In the genomic region with DNA sequence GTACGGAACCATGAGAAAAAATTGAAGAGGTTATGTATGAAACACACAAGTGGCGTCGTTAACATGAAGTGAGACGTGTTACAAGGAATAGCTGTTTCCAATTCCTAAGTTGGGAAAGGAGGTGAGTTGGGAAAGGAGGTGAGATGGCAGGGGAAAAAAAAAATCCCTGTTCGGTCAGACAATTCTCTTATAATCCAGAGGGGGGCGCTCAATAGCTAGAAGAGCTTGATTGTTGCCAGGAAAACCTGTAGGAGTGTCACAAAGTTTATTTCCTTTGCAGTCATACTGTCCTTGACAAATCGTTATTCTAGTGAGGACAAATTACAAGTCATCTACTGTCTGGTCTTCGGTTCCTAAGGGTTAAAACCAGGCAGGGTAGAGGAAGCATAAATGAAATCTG, we compare ENCODE assay signal across 10 mouse cellular contexts.
DNase-seq lines count a peak whose midpoint lies in the region; ATAC-seq and TF ChIP-seq lines count a peak whose summit lies in the region.
"Had no signal": no experiment of that assay in that cellular context is flagged by ENCODE, and none has a peak within 500 bp of the region (broad histone marks: within the 10 kb centered on the region; RNA-seq: fewer than 3 reads in every experiment).

No protein-coding gene starts in this region.

- ATAC-seq in granulocyte monocyte progenitor cell, adult 5-6 weeks (replicated peaks; ENCODE audit: poor library complexity, severe bottlenecking): peak; percentile 44; the same call in 1 of the 2 replicates

- DNase-seq in layer of hippocampus, adult 2 months (ENCODE audit: low spot score in 2 of 2): no peak
- no peak for DNase-seq in layer of hippocampus, adult 18-20 months (ENCODE audit: low spot score in 2 of 2)
- peak; percentile 19 for DNase-seq in CD4-positive helper T cell, adult 2 months (ENCODE audit: low read depth, low spot score)
- peak; percentile 23 for DNase-seq in ES-CJ7 (ENCODE audit: low read depth, low spot score)
- DNase-seq in frontal cortex, postnatal 10 days (ENCODE audit: low spot score in 2 of 2): no peak
- no peak for DNase-seq in spleen, adult 12 weeks (ENCODE audit: low spot score)
- DNase-seq: kidney, adult 18-20 months had no signal

- no peak overlapping the region for H3K4me3 ChIP-seq in layer of hippocampus, adult 2 months
- H3K4me3 ChIP-seq: embryonic facial prominence, embryonic 12.5 days had no signal

- TF ChIP-seq CTCF in layer of hippocampus, adult 2 months (conservative IDR thresholded peaks at IDR 0.05): peak; percentile 70

- H3K27ac ChIP-seq in layer of hippocampus, adult 2 months: no peak overlapping the region
- H3K27ac ChIP-seq: embryonic facial prominence, embryonic 12.5 days; liver, embryonic 14.5 days had no signal

Comparison
In these comparisons a context has a peak if more than half of its experiments do, and no peak if none do; other contexts are left out.
1. DNase-seq: peak in CD4-positive helper T cell, adult 2 months (single experiment) and ES-CJ7 (single experiment); none in layer of hippocampus, adult 2 months (0 of 2), layer of hippocampus, adult 18-20 months (0 of 2), frontal cortex, postnatal 10 days (0 of 2) and spleen, adult 12 weeks (single experiment).